Mouse (Mus musculus) lung, adult 2 months (tissue): Measurements from ENCODE around the gene Fbxo21. TPM values are rescaled to one million over a fixed set of nuclear protein-coding genes. Genes with fewer than 3 reads are reported as not detected.

Source experiments
- DNase-seq: peaks from one replicate; pipeline ENCODE4 v3.0.0; 2022
- H3K4me1 ChIP-seq: fragments of 200-500 bp; 2 replicates; pipeline ENCODE4 v1.6.1; 2011; ENCODE audit warnings: low read length; ENCODE audit not compliant: control insufficient read depth, insufficient read depth
- H3K4me3 ChIP-seq: fragments of 200-500 bp; replicated peaks from 2 replicates; pipeline ENCODE3; 2011; ENCODE audit warnings: low read depth, mild to moderate bottlenecking, control low read depth, low read length; ENCODE audit errors: extremely low read depth
- CTCF ChIP-seq: fragments of 200-500 bp; IDR thresholded peaks from 2 replicates; pipeline ENCODE4 v1.5.1; 2011; ENCODE audit warnings: mild to moderate bottlenecking, low read length, control low read depth; ENCODE audit not compliant: insufficient read depth
- POLR2A ChIP-seq: fragments of 200-500 bp; IDR thresholded peaks from 2 replicates; pipeline ENCODE4 v1.6.1; 2011; ENCODE audit warnings: low read depth, mild to moderate bottlenecking, control low read depth, low read length, borderline replicate concordance; ENCODE audit errors: extremely low read depth
- WGBS: fragments of 180-500 bp; shearing (Covaris S2); methylation state at CpG from one replicate; pipeline ENCODE4 v1.1.7; 2018; 5-methylcytosine and 5-hydroxymethylcytosine counted together
- polyA plus RNA-seq: library from polyadenylated mRNA; depleted of rRNA; stranded (reverse); fragments of >200 nt; gene quantifications from 2 replicates; pipeline ENCODE4 v1.2.3, GENCODE M21; 2012; rRNA removed

Fbxo21 gene
- polyA plus RNA-seq, 1 experiment: 33.9 TPM

- DNase-seq: no peak
- 65% methylated on average over 4 of the region's 4 CpGs for WGBS
- TF ChIP-seq CTCF: no peak
- no peaks in the 10 kb centered on the region for H3K4me1 ChIP-seq
- no peak overlapping the region for H3K4me3 ChIP-seq
These were observed 71.9 kb downstream of the Fbxo21 start for GRCm38 (mm10) chr5:118048412-118048811.

GRCm38 (mm10) chr5:118048928-118049327 is 72.4 kb downstream of the Fbxo21 start:
- TF ChIP-seq CTCF (no peak), POLR2A (no peak)
- Histone ChIP-seq H3K4me1 (no peaks in the 10 kb centered on the region), H3K4me3 (no peak overlapping the region)
- DNase-seq: no peak
- 71% methylated on average over 5 of the region's 5 CpGs for WGBS

GRCm38 (mm10) chr5:118050743-118051142 is 74.2 kb downstream of the Fbxo21 start:
- DNase-seq: no peak
- WGBS: 67% methylated on average over 4 of the region's 4 CpGs
- TF ChIP-seq POLR2A (no peak), CTCF (no peak)
- no peaks in the 10 kb centered on the region for H3K4me1 ChIP-seq
- no peak overlapping the region for H3K4me3 ChIP-seq

- no peak for DNase-seq
- WGBS: 53% methylated on average over 8 of the region's 8 CpGs
- Histone ChIP-seq H3K4me3 (no peak overlapping the region), H3K4me1 (no peaks in the 10 kb centered on the region)
- TF ChIP-seq CTCF (no peak), POLR2A (no peak)
These were observed 75.6 kb downstream of the Fbxo21 start for GRCm38 (mm10) chr5:118051981-118052662.

GRCm38 (mm10) chr5:118053205-118053604 is 76.7 kb downstream of the Fbxo21 start:
- 94% methylated on average over 2 of the region's 2 CpGs for WGBS
- no peak for DNase-seq
- H3K4me1 ChIP-seq: no peaks in the 10 kb centered on the region
- TF ChIP-seq CTCF (no peak), POLR2A (no peak)
- no peak overlapping the region for H3K4me3 ChIP-seq

GRCm38 (mm10) chr5:118057508-118058111 is 81.1 kb downstream of the Fbxo21 start:
- Histone ChIP-seq H3K4me3 (no peak overlapping the region), H3K4me1 (no peaks in the 10 kb centered on the region)
- no peak for TF ChIP-seq CTCF
- no peak for TF ChIP-seq POLR2A
- 32% methylated on average over 8 of the region's 8 CpGs for WGBS
- DNase-seq: no peak

- TF ChIP-seq POLR2A (no peak), CTCF (no peak)
- H3K4me1 ChIP-seq: no peaks in the 10 kb centered on the region
- no peak for DNase-seq
- whole genome bisulfite sequencing: 78% methylated on average over 10 of the region's 10 CpGs
- H3K4me3 ChIP-seq: no peak overlapping the region
These were observed 82.3 kb downstream of the Fbxo21 start for GRCm38 (mm10) chr5:118058858-118059257.

- Histone ChIP-seq H3K4me1 (no peaks in the 10 kb centered on the region), H3K4me3 (no peak overlapping the region)
- TF ChIP-seq CTCF: no peak
- no peak for TF ChIP-seq POLR2A
- no peak for DNase-seq
- 79% methylated on average over 9 of the region's 9 CpGs for WGBS
These were observed 83.1 kb downstream of the Fbxo21 start for GRCm38 (mm10) chr5:118059646-118060045.

Other genes starting within 250 kb of the Fbxo21 start
- gene Nos1, start 195.7 kb upstream of the Fbxo21 start, polyA plus RNA-seq: 0.17 and 2.6 TPM in 2 replicates
- gene Tesc, start 51.0 kb downstream of the Fbxo21 start, polyA plus RNA-seq: 5.0 and 6.1 TPM in 2 replicates
- gene Fbxw8, start 178.7 kb downstream of the Fbxo21 start, polyA plus RNA-seq: 72.7 and 79.1 TPM in 2 replicates
- gene Hrk, start 187.9 kb downstream of the Fbxo21 start, polyA plus RNA-seq: 0.50 TPM in 1 of 2 replicates, not detected in the other